Mouse (Mus musculus): Measurements from ENCODE around the gene Hoxc12.

Hoxc12 gene

DNA sequence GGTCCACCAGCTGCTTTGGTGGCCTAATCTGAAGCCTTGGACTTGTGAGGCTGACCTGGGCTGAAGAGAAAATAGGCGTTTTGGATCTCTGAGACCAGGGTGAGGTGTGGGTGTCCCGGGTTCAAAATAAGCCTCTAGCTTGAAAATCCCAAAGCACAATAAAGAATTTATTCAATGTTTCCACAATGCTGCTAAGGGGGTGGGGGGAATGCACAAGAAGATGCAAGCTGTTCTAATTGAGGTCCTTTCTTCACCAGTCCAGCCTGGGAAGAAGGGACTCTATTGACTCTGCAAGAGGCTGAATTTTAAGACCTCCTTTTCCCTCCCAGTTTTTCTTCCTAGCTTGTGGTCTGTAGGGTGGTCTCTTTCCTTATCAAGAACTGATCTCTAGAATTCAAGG is 14.3 kb downstream of the Hoxc12 start:
- no peak for TF ChIP-seq GATA4 (IDR thresholded peaks at IDR 0.05; ENCODE audit: insufficient replicate concordance, low read length)

DNA sequence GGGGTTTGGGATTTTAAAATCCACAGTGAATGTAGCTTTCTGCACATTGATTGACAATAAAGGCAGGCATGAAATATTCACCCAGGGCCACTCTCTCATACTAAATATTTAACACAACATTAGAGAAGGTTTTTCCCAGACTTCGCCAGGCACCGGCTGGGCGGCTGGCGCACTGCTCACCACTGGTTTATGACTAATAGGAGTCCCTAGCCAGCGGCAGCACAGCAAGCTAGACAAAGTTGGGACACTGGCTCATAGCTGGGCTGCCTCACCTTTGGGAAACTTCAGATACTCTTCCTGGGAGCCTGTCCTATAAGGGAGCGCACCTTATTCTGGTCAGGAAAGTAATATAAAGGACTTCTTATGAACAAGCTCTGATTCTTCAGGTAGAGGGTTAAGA is 17.0 kb downstream of the Hoxc12 start:
- no peak for TF ChIP-seq GATA4 (IDR thresholded peaks at IDR 0.05; ENCODE audit: insufficient replicate concordance, low read length)

DNA sequence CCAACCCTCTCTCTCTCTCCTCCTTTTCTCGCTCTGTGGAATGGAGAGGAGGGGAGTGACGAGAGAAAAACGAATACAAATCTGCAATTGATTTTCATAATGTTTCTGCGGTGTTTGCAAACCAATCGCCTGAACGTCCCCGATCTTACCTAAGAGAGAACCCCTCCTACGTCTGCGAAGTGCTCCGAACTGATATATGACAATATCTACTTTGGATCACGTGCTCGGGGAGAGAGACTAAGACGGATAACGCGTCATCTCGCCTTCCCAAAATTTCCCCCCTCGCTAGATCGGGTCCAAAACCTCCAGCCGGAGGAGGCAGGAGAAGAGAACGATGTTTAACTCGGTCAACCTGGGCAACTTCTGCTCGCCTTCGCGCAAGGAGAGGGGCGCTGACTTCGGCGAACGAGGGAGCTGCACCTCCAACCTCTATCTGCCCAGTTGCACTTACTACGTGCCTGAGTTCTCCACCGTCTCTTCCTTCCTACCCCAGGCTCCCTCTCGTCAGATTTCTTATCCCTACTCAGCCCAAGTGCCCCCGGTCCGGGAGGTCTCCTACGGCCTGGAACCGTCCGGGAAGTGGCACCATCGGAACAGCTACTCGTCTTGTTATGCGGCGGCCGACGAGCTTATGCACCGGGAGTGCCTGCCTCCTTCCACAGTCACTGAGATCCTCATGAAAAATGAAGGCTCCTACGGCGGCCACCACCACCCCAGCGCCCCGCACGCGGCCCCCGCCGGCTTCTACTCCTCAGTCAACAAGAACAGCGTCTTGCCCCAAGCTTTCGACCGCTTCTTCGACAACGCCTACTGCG is 17.8 kb downstream of the Hoxc12 start, which contains the start of gene Hoxc11:
Hoxc11 (plus strand) TSS at position 236 of the 815 bp plus-strand sequence.
- no peak for TF ChIP-seq GATA4 (IDR thresholded peaks at IDR 0.05; ENCODE audit: insufficient replicate concordance, low read length)

DNA sequence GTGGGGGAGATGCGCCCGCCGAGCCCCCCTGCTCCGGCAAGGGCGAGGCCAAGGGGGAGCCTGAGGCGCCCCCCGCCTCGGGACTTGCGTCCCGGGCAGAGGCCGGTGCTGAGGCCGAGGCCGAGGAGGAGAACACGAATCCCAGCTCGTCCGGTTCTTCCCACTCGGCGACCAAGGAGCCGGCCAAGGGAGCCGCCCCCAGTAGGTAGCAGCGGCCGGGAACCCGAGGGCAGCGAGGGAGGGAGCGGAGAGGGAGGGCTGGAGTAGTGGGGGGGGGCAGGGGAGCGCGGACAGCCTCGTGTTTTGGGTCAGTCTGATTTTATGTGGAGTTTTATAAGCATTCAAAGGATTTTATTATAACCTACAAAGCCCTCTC is 18.4 kb downstream of the Hoxc12 start:
- no peak for TF ChIP-seq GATA4 (IDR thresholded peaks at IDR 0.05; ENCODE audit: insufficient replicate concordance, low read length)

DNA sequence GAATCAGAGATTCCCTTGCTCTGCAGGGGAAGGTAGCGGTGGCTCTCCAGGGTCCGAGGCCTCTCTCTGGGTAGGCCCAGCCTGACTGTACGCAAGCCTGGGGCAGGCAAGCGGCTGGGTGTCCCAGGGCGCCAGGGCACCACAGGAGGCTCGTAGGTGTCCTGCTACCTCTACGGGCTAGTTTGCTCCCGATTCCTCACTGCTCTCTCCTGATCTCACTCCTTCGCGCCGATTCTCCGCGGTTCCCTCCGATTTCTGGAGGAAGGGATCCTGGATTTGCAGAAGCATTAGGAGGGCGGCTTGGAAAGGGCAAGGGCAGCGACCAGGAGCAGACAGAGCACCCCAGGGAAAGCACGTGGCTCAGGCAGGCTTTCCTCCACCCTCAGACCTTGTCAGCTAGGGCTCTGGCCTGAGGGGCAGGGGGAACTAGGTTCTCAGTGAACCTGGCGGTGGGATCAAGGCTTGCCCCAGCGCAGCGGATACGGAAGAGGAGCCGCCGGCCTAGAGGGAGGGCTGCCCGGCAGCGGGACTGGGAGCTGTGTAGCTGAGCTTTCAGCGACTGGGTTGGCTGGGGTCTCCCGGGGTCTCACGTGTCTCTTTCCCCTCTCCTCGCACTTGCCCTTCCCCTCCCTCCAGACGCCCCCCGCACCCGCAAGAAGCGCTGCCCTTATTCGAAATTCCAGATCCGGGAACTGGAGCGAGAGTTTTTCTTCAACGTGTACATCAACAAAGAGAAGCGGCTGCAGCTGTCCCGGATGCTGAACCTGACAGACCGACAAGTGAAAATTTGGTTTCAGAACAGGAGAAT is 19.5 kb downstream of the Hoxc12 start:
- TF ChIP-seq GATA4 (IDR thresholded peaks at IDR 0.05; ENCODE audit: insufficient replicate concordance, low read length) = no peak

DNA sequence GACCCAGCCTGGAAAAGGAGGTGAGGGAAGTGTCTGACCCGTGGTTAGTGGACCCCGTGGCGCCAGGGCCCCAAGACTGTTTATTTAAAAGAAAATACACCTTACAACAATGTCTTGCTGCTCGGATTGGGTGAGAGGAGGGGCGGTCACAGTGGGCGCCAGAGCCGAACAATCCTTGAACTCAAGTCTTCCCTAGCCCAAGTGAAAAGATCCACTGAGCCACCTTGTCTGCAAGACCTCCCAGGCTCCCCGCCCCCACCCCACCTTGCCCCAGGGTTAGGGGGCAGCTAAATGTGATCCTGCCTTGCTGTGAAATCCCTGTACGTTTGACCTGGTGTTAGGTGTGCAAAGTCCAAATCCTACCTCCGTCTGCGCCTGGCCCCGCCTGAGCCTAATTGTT is 20.3 kb downstream of the Hoxc12 start:
- TF ChIP-seq GATA4 (IDR thresholded peaks at IDR 0.05; ENCODE audit: insufficient replicate concordance, low read length) = no peak

DNA sequence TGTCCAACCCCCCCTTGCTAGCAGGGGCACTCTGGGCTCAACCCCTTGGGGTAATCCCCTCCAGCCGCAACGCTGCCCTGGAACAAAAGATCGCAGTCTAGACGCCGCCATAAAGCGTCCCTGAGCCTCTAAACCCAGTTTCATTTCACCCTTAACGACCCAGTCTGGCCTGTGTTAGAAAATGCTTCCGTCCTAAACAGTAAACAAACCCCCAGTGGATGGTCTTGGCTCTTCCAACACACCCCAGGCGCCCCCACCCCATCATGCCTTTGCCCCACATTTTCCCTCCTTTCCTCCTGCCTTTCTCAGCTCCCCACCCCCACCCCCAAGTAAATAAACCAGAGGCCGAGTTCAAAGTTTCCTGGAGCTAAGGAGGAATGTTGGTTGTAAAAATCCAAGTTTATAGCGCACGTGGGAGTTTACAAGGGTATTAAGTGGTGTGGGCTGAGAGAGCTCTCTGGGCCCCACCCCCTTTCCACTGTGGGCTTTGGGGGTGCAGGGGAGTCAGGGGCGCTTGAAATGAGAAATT is 23.2 kb downstream of the Hoxc12 start:
- TF ChIP-seq GATA4 (IDR thresholded peaks at IDR 0.05; ENCODE audit: insufficient replicate concordance, low read length) = no peak

DNA sequence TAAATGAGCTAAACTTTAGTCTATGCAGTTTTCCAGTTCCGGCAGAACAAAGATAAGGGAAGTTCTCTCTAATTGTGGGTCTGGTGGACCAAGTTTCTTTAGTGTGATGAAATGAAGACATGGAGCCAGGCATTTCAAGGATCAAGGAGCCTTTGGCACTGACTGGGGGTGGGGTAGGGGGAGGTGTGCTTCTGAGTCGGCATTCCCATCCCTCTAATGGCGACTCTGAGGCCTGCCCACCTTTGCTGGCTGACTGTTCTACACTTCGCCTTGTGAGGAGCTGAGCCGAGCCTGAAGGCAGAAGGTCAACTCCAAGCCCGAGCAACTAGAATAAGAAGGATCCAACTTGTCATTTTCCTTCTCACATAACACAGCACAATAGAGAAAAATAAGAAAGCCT is 25.2 kb downstream of the Hoxc12 start:
- TF ChIP-seq GATA4 (IDR thresholded peaks at IDR 0.05; ENCODE audit: insufficient replicate concordance, low read length) = no peak

DNA sequence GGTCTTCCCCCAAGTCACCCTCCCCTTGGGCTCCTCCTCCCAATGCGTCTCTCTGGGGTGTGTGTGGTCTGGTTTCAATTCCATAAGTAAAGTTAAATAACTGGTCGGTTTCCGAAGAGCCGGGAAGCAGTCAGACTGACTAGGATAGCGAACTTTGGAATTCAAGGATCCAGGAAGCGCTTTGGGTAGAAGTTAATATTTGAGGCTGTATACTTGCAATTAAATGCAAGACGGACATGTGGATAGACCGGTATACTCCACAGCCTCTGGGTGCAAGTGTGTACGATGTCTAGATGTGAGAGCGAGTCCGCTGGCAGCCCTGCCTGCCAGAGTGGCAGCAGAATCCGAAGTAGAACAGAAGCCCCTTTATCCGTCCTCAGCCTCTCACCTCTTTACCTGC is 25.9 kb downstream of the Hoxc12 start:
- no peak for TF ChIP-seq GATA4 (IDR thresholded peaks at IDR 0.05; ENCODE audit: insufficient replicate concordance, low read length)

DNA sequence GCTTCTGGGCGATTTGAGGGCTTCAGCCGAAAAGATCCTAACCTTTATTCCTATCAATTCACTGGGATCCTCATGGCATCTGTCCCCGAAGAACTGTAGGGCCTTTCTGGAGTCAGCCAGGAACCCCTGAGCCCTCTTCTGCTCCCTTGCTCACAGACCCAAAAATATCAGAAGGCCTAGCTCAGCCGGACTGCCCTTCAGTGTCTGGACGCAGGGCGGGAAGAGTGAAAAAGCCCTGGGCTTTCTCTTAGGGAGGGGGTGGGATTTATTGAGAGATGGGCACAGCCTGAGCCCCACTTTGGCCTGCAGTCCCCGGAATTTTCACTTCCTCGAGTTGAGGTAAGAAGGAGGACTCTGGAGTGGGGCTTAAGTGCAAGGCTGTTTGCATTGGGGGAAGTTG is 26.7 kb downstream of the Hoxc12 start:
- TF ChIP-seq GATA4 (IDR thresholded peaks at IDR 0.05; ENCODE audit: insufficient replicate concordance, low read length) = no peak

DNA sequence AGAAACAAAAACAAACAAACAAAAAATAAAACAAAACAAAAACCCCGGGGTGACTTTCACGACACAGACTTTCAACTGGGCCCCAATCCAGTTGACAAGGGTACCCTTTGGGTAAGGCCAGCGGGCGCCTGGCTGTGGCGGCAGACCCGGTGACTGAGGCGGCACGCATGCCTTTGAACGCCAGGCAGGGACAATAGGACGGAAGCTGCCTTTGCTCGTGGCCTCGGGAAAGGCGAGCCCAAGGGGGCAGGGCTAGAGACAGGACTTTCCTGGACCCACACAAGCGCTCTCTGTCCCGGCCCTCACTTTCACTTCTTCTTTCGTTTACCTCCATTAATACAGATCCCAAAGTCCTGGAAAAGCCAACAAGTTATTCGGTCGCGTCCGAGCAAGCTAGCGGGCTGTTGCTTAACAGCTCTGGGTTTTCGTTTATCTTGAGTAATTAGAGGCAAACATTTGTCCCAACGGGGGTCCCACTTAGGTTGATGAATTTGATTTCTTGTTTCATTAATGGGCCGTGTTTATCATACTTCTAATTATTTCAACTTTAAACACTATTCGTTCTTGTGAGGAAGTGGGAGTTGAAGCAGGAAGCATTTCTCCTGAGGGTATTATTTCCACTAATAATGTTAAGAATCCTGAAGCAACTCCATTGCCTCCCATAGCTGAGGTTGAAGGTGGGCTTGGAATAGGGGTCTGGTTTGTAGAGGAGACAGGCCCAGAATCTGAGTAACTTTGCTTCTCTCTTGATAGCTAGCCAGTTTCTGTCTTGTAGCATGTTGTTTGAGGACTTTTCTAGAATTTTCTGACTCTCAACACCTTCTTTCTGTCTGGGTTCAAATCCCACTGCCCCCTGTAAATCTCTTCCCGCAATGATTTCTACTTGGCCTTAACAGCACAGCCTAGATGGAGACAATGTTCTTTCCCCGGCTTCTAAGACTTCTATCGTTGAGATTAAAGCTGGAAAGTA is 27.4 kb downstream of the Hoxc12 start:
- TF ChIP-seq GATA4 (IDR thresholded peaks at IDR 0.05; ENCODE audit: insufficient replicate concordance, low read length) = no peak

DNA sequence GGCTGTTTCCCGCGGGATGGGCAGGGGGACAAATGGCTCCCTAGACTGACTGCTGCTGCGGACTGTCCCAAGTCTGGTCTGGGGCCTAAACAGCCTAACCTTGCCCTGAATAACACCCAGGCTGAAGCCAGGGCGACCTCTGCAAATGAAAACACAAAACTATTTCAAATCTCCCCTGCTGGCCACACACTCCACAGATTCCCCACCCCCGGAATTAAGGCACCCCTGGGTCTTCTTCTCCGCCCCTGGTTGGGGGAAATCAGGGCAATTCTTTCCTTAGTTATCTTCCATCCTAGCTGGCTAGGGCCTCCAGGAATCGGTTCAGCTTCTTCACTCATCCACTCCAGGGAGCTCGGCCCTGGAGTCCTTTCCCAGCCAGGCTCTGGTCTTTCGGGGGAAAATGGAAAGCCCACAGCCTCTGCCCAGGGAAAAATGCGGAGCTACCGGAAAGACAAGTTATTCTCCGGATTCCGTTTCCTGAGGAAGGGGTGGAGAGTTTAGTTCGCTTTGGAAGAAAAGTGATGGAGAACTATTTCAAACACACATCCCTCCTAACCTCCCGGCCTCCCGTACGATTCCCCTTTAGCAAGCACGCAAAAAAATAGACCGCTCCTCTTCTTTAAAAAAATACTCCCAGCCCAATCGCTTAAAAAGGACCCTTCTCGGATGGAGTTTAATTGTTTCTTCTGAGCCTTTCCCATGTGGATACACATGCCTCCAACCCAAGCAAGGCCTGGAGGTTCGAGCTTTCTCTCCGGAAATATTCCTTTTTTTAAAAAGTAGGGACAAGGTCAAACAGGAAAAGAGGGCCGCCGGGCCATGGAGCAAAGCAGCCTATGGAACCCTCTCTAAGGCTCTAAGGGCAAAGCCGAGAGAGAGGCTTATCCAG is 28.7 kb downstream of the Hoxc12 start:
- no peak for TF ChIP-seq GATA4 (IDR thresholded peaks at IDR 0.05; ENCODE audit: insufficient replicate concordance, low read length)

DNA sequence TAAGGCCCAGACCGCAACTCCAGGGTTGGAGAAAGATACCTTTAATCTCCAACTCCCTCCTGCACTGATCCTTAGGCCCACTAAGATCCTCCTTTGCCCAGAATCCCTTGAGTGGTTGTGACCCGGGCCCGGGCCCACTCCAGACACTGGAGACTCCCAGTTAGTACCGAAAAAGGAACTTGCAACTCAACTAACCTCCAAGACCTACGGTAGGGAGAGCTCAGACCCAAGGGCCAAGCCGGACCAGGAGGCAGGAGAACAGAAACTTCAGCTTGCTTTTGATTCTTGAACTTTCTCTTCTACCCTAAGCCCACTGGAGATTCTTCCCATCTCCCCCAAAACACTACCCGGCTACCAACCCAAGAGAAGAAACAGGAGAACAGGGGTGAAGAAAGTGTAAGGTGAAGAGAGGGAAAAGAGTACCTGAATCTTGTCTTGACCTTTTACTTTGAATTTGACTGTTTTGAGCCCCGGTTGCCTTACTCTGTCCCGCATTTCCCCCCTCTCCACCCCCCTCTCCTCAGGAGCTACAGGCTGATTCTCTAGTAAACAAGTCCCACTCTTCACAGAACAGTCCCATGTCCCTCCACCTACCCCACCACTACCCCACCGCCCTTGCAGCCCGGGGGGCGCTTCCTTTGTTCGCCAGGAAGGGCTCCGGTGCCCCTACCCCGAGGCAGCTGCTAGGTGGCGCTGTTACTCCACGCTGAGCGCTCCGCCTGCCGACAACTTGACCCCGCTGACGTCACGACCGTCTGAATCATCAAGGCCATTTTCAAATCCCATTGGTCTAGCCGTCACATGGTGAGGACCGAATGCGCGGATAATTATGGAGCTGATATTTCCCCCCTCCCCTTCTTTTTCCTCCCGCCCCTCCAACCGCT is 29.6 kb downstream of the Hoxc12 start:
- no peak for TF ChIP-seq GATA4 (IDR thresholded peaks at IDR 0.05; ENCODE audit: insufficient replicate concordance, low read length)

All from liver, adult (tissue).